Mouse (Mus musculus): ENCODE data around the gene Bcdin3d. TPM values are rescaled to one million over a fixed set of nuclear protein-coding genes. Genes with fewer than 3 reads are reported as not detected.

Bcdin3d gene
- total RNA-seq, 2 experiments from 2014 or later = 5.3 TPM

DNA sequence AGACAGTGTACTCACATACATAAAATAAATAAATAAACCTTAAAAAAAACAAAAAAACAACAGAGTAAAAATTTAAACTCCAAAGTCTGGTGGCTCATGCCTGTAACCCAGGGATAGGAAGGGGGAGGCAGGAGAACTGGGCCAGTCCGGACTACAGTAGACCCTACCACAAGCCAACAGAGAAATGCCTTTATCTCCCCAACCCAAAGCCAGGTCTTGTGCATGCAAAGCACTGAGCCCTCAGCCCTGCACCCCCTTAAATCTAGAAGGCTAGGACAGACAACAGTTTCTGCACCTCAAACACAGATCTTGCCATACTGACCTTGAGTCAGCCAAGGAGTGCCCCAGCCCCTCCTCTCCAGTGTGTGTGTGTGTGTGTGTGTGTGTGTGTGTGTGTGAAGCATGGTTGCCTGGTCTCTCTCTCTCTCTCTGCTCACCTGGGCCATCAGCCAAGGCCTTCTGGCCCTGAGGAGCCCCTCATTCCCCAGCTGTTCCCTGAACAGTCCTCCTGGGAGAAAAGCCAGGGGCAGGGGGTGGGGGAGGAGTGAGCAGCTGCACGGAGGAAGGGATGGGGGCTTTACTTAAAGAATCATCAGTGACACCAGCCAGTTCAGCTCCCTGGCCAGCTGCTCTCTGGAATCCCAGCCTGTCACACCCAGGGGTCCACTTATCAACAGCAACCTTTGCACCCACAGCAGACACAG is 34.3 kb downstream of the Bcdin3d start:
- peak; percentile 81 for DNase-seq

- no peak for DNase-seq
Measured at GRCm38 (mm10) chr15:99438966-99439698, 35.4 kb downstream of the Bcdin3d start.

- DNase-seq = no peak
Measured at GRCm38 (mm10) chr15:99433913-99434312, 40.6 kb downstream of the Bcdin3d start.

GRCm38 (mm10) chr15:99433081-99433718 is 41.3 kb downstream of the Bcdin3d start:
- DNase-seq = no peak

GRCm38 (mm10) chr15:99431967-99432366 is 42.6 kb downstream of the Bcdin3d start:
- no peak for DNase-seq

GRCm38 (mm10) chr15:99431504-99431903 is 43.0 kb downstream of the Bcdin3d start:
- no peak for DNase-seq

DNA sequence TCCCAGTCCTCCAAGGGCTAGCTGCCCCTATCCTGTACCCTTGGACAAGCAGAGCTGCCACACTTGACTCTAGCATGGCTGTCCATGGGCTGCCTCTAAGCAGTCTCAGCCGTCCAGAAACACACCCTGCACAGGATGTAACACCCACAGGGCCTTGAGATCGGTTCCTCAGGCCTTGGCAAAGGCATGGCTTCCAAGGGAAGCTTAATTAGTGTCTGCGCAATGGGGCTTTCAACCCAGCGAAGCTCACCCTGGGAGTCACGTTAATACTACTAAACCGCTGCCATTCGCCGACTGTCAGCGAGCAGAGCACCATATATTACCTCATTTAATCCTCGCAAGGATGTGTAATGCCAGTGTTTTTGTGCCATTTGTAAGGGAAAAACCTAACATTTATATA is 43.5 kb downstream of the Bcdin3d start:
- DNase-seq = no peak

GRCm38 (mm10) chr15:99430394-99430793 is 44.1 kb downstream of the Bcdin3d start:
- no peak for DNase-seq

DNA sequence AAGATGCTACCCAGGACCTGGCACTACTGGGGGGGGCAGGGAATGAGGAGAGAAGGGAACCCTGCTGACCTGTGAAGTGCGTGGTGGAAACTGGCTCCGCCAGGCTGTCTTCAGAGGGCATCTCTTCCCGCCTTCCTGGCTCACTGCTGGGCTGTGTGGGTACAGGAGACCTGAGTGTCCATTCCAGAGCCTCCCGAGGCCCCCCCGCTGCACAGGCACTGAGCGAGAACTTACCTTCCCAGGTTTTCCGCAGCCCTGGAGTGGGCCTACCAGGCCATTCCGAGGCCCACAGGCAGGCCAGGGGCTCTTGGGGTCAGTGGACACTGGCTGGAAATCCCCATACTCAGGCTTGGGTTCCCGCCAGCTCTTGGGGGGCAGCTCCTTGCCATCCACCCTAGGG is 50.6 kb downstream of the Bcdin3d start:
- DNase-seq = no peak

GRCm38 (mm10) chr15:99423131-99423530 is 51.4 kb downstream of the Bcdin3d start:
- DNase-seq = no peak

DNA sequence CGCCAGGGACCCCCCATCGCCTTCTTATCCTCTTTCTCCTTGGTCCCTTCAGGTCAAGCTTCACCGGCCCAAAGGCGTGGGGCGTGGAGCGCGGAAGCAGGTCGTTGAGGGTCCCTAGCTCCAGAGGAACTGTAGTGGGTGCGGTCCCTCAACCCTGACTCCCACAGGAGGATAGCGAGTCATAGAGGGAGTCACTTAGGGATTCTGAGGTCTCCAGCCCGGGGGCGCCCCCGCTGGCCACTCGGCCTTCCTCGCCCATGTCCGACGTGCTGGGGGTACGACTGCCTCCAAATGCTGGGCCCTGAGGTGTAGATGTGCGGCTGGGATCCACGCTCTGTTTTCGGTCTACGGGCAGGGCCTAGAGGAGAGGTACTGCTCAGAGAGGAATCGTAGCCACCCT is 52.0 kb downstream of the Bcdin3d start:
- no peak for DNase-seq

DNA sequence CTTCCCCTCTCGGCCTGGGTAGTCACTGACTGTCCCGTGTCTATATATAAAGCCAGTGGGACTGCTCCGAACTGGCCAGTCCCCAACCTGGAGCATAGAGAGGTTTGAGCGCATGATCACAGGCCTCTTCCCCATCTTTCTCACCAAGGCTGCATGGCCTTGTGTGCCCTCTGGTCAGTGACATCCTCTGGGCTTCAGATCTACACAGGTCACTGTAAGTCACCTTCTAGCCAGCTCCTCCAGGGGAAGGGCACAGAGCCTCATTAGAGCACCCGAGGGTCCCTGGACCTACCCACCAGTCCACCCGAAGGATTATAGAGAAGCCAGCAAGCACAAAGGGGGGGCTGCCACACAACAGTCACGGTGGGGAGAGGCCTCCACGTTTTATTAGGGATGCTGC is 52.9 kb downstream of the Bcdin3d start:
- no peak for DNase-seq

- DNase-seq = no peak
Measured at GRCm38 (mm10) chr15:99421152-99421551, 53.4 kb downstream of the Bcdin3d start.

DNA sequence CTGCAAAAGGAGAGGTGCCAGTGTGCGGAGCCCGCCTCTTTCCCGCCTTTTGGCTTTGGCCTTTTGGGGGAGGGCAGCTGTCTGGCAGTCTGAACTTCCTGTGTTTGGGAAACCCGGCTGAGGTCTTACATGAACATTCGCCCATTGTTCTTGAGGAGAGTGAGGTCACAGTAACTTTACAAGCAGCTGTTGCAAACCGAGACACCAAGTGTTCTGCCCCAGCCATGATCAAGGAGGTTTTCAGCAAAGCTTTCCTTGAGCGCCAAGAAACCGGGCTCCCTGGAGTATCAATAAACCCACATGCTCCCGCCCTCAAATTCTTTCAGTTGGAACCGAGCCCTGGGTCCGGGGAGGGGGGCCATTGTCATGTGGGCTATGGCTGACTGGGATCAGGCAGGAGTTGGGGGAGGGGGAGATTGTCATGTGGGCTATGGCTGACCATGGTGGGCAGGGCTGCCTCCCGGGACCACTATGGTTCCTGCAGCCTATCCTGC is 54.0 kb downstream of the Bcdin3d start:
- peak; percentile 83 for DNase-seq

- DNase-seq = no peak
Measured at GRCm38 (mm10) chr15:99420101-99420500, 54.4 kb downstream of the Bcdin3d start.

Other genes with a start within 250 kb of the Bcdin3d start
- gene Kcnh3, start 249.9 kb downstream of the Bcdin3d start, total RNA-seq (2021) = under 1 TPM; 0.12 to 0.68 TPM
- gene Mcrs1, start 222.8 kb downstream of the Bcdin3d start, total RNA-seq (2021) = 10 to 100 TPM; 41.0 to 44.7 TPM
- gene Prpf40b, start 179.6 kb downstream of the Bcdin3d start, total RNA-seq (2021) = 10 to 100 TPM; 23.3 to 28.8 TPM
- not detected for gene Fam186b, start 178.8 kb downstream of the Bcdin3d start, total RNA-seq (2021)
- gene Fmnl3, start 104.2 kb downstream of the Bcdin3d start, total RNA-seq (2021) = 10 to 100 TPM; 17.6 to 26.2 TPM
- gene Tmbim6, start 81.8 kb downstream of the Bcdin3d start, total RNA-seq (2021) = 100 to 1,000 TPM; 189 to 194 TPM
- 10 to 100 TPM; 12.3 to 21.0 TPM for gene Nckap5l, start 17.0 kb downstream of the Bcdin3d start, total RNA-seq (2021)
- under 1 TPM; 0.43 to 0.59 TPM for gene Faim2, start 53.4 kb upstream of the Bcdin3d start, total RNA-seq (2021)
- not detected for gene Aqp2, start 104.3 kb upstream of the Bcdin3d start, total RNA-seq (2021)
- gene Aqp5, start 116.1 kb upstream of the Bcdin3d start, total RNA-seq (2021) = under 1 TPM in 1 of 2 experiments, not detected in 1; 0.49 TPM
- gene Aqp6, start 126.7 kb upstream of the Bcdin3d start, total RNA-seq (2021) = not detected
- 10 to 100 TPM; 18.3 to 23.9 TPM for gene Racgap1, start 176.9 kb upstream of the Bcdin3d start, total RNA-seq (2021)
- gene Asic1, start 195.6 kb upstream of the Bcdin3d start, total RNA-seq (2021) = 1 to 10 TPM; 1.1 to 2.1 TPM
- gene Smarcd1, start 227.4 kb upstream of the Bcdin3d start, total RNA-seq (2021) = 10 to 100 TPM; 15.4 to 15.9 TPM
- gene Gm17349, start 230.8 kb upstream of the Bcdin3d start, total RNA-seq (2021) = 1 to 10 TPM in 1 of 2 experiments, not detected in 1; 2.4 TPM
- gene Gpd1, start 242.8 kb upstream of the Bcdin3d start, total RNA-seq (2021) = 100 to 1,000 TPM; 358 to 467 TPM

All from gastrocnemius, postnatal 10 days (tissue).